In the genomic region with DNA sequence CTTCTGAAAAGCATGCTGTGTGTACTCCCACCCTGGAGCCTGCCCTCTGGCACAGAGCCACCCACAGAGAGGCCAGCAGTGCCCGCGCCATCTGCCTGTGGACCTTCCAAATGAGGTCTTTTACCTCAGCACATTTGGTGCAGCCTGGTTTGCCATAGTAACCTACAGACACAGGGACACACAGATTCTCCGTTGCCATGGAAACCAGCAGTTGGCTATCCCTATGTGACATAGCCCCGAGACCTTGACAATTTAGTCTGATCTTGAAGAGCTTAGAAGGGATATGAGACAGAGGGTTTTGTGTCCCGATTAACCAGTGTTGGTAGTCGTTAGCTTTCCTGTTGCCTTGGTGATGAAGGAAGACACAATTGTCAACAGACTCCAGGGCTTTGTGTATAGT, we compare ENCODE assay signal across 11 mouse cellular contexts. TPM values are rescaled to one million over a fixed set of nuclear protein-coding genes. Genes with fewer than 3 reads are reported as not detected.
DNase-seq lines count a peak whose midpoint lies in the region; ATAC-seq and TF ChIP-seq lines count a peak whose summit lies in the region.
"Had no signal": no experiment of that assay in that cellular context is flagged by ENCODE, and none has a peak within 500 bp of the region (broad histone marks: within the 10 kb centered on the region; RNA-seq: fewer than 3 reads in every experiment).

No protein-coding gene starts in this region.

- H3K4me3 ChIP-seq in layer of hippocampus, adult 2 months: no peak overlapping the region
- H3K4me3 ChIP-seq in forebrain, embryonic 13.5 days: no peak overlapping the region
- H3K4me3 ChIP-seq in midbrain, embryonic 16.5 days (ENCODE audit: low read depth, low read length): no peak overlapping the region

- H3K27ac ChIP-seq in layer of hippocampus, adult 2 months: peak overlapping the region; percentile 18; the same call in 1 of the 2 replicates
- peak overlapping the region; percentile 52 for H3K27ac ChIP-seq in forebrain, embryonic 13.5 days
- peak overlapping the region; percentile 78 for H3K27ac ChIP-seq in midbrain, embryonic 16.5 days (ENCODE audit: low read length)
- H3K27ac ChIP-seq: macrophage had no signal

- DNase-seq in layer of hippocampus, adult 2 months (ENCODE audit: low spot score in 2 of 2): no peak
- DNase-seq in layer of hippocampus, adult 8-10 months (ENCODE audit: low spot score in 2 of 2): no peak
- DNase-seq in kidney, adult 8-10 months: no peak
- no peak for DNase-seq in left cerebral cortex, postnatal 25 days (ENCODE audit: low spot score in 2 of 2)
- no peak for DNase-seq in kidney, postnatal 14 days
- DNase-seq: gastrocnemius, postnatal 25 days had no signal

- peaks cover 12% of the 10 kb centered on the region for H3K4me1 ChIP-seq in forebrain, embryonic 13.5 days
- H3K4me1 ChIP-seq in midbrain, embryonic 16.5 days (ENCODE audit: control insufficient read depth, insufficient read depth, low read length): peaks cover 15% of the 10 kb centered on the region

- H3K27me3 ChIP-seq in forebrain, embryonic 13.5 days: peaks cover 5% of the 10 kb centered on the region
- H3K27me3 ChIP-seq in midbrain, embryonic 16.5 days (ENCODE audit: control insufficient read depth, insufficient read depth, low read depth, low read length): 0 out of 2 replicates have a peak, but pooled peaks cover 3% of the 10 kb centered on the region

- H3K9ac ChIP-seq in forebrain, embryonic 13.5 days: no peak overlapping the region
- no peak overlapping the region for H3K9ac ChIP-seq in midbrain, embryonic 16.5 days (ENCODE audit: low read depth, low read length)

- peak; percentile 74 for ATAC-seq in cerebellum, adult (ENCODE audit: insufficient number of reproducible peaks, low FRiP score, low TSS enrichment)
- ATAC-seq in forebrain, embryonic 13.5 days: peak; percentile 81
- ATAC-seq in midbrain, embryonic 16.5 days: peak; percentile 83

- intact Hi-C loops in left cerebral cortex, postnatal 25 days (cut with DNase I): no loop called here

- no peaks in the 10 kb centered on the region for H3K36me3 ChIP-seq in forebrain, embryonic 13.5 days (ENCODE audit: poor library complexity, severe bottlenecking)
- no peaks in the 10 kb centered on the region for H3K36me3 ChIP-seq in midbrain, embryonic 16.5 days (ENCODE audit: control insufficient read depth, insufficient read depth, low read length)

- H3K9me3 ChIP-seq in forebrain, embryonic 13.5 days (replicated peaks): no peaks in the 10 kb centered on the region
- no peaks in the 10 kb centered on the region for H3K9me3 ChIP-seq in midbrain, embryonic 16.5 days (replicated peaks; ENCODE audit: control insufficient read depth, low read length, poor library complexity, severe bottlenecking)

- WGBS in forebrain, embryonic 13.5 days: 20% methylated on average over 6 of the region's 6 CpGs
- 15% methylated on average over 6 of the region's 6 CpGs for WGBS in midbrain, embryonic 16.5 days

- H3K4me2 ChIP-seq in forebrain, embryonic 13.5 days: no peak overlapping the region; the same call in 1 of the 2 replicates
- H3K4me2 ChIP-seq in midbrain, embryonic 16.5 days (ENCODE audit: low read length): peak overlapping the region; percentile 31; the same call in 1 of the 2 replicates

- TF ChIP-seq CTCF in layer of hippocampus, adult 2 months (conservative IDR thresholded peaks at IDR 0.05): no peak

RNA-seq across cellular contexts. Expression of a gene that starts 22.1 kb away (rescaled TPM):
- total RNA-seq in layer of hippocampus, adult 2 months (2021): 100 to 1,000 TPM; 179 to 198 TPM
- 100 to 1,000 TPM; 146 to 206 (median 173) TPM for total RNA-seq in layer of hippocampus, adult 8-10 months (2022)
- polyA plus RNA-seq in forebrain, embryonic 13.5 days (2015; fragmentation: Nextera tagmentation; extraction: Ambion mirVana): 27.1 and 31.5 TPM in 2 replicates
- 62.1 and 66.0 TPM in 2 replicates for polyA plus RNA-seq in midbrain, embryonic 16.5 days (2015; fragmentation: Nextera tagmentation; extraction: Ambion mirVana)
- total RNA-seq in left cerebral cortex, postnatal 25 days (2021): 100 to 1,000 TPM; 119 to 128 TPM
- polyA plus RNA-seq: macrophage had no signal

RNA-seq across cellular contexts. Expression of a gene that starts 38.1 kb away (rescaled TPM):
- 100 to 1,000 TPM in 1 of 2 experiments, 10 to 100 TPM in 1; 95.6 to 101 TPM for total RNA-seq in layer of hippocampus, adult 2 months (2021)
- total RNA-seq in layer of hippocampus, adult 8-10 months (2022): 100 to 1,000 TPM in 2 of 4 experiments, 10 to 100 TPM in 2; 92.4 to 104 (median 100) TPM
- polyA plus RNA-seq in forebrain, embryonic 13.5 days (2015; fragmentation: Nextera tagmentation; extraction: Ambion mirVana): 84.0 and 84.5 TPM in 2 replicates
- polyA plus RNA-seq in midbrain, embryonic 16.5 days (2015; fragmentation: Nextera tagmentation; extraction: Ambion mirVana): 60.9 and 62.8 TPM in 2 replicates
- total RNA-seq in left cerebral cortex, postnatal 25 days (2021): 10 to 100 TPM; 77.7 to 82.0 TPM

RNA-seq across cellular contexts. Expression of a gene that starts 42.3 kb away (rescaled TPM):
- under 1 TPM; 0.27 to 0.28 TPM for total RNA-seq in layer of hippocampus, adult 2 months (2021)
- total RNA-seq in layer of hippocampus, adult 8-10 months (2022): under 1 TPM; 0.26 to 0.56 (median 0.42) TPM
- 0.05 TPM in 1 of 2 replicates, not detected in the other for polyA plus RNA-seq in forebrain, embryonic 13.5 days (2015; fragmentation: Nextera tagmentation; extraction: Ambion mirVana)
- polyA plus RNA-seq in midbrain, embryonic 16.5 days (2015; fragmentation: Nextera tagmentation; extraction: Ambion mirVana): not detected in 2 replicates
- total RNA-seq in left cerebral cortex, postnatal 25 days (2021): under 1 TPM; 0.48 to 0.71 TPM
- polyA plus RNA-seq: stomach, embryonic 14.5 days had no signal

Comparison
In these comparisons a context has a peak if more than half of its experiments do, and no peak if none do; other contexts are left out.
1. H3K27ac ChIP-seq: peak in every context shown above with its lines; median percentile 78 in midbrain, embryonic 16.5 days; 52 in forebrain, embryonic 13.5 days; 18 in layer of hippocampus, adult 2 months.